Mouse (Mus musculus): ENCODE measurements at regions not wholly inside any gene's neighbourhood (a gene's known extent, or its start where the extent isn't known, plus 50 kb on each side); places are given as distances from the start of the nearest gene placed in this dataset.

DNA sequence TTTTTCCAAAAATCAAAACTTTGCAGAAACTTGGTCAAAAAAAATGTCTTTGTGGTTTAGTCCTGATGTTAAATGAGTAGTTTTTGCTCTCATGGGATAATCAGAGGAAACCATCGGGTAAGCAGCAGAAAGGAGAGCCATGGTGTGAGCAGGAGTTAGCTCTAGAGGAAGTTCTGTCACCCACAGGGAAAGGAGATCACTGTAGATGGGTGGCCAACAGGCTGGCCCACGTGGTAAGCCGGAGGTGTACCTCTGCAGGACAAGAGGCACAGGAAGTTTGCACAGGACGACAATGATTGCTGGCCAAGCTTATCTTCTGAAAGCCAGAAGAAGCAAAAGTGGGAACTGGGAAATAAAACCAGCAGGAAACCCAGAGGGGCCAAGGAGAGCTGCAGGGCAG lies 81.4 kb upstream of the Cdkn3 start:
- no peak for TF ChIP-seq POLR2A (IDR thresholded peaks at IDR 0.05; ENCODE audit: extremely low read depth, insufficient read depth, low read length)
- TF ChIP-seq CTCF (IDR thresholded peaks at IDR 0.05; ENCODE audit: extremely low read depth, insufficient read depth, low read length): no peak
